Mouse (Mus musculus): ENCODE measurements around the gene Slc16a9. TPM values are rescaled to one million over a fixed set of nuclear protein-coding genes. Genes with fewer than 3 reads are reported as not detected.

Gene Slc16a9
- total RNA-seq, 2 experiments from 2014 or later, result 3.1 to 3.7 TPM

DNA sequence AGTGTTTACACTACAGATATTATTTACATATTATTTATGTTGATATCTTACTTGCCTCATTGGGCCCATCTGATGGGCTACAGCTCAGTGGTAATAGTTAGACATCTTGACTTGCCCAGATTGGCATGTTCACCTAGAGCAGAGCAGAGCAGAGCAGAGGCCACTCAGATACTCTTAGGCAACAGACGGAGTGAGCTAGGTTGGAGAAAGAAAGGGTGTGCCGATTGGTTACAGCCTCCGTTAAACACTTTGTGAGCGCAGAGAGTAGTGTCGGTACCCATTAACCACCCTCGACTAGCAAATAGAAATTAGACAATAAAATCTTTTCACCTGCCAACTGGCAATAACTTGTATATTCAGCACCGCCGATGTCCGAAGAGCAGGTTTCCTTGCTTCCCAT lies 1.2 kb downstream of the Slc16a9 start:
- no peak for DNase-seq (ENCODE audit: low spot score in 2 of 2)

DNA sequence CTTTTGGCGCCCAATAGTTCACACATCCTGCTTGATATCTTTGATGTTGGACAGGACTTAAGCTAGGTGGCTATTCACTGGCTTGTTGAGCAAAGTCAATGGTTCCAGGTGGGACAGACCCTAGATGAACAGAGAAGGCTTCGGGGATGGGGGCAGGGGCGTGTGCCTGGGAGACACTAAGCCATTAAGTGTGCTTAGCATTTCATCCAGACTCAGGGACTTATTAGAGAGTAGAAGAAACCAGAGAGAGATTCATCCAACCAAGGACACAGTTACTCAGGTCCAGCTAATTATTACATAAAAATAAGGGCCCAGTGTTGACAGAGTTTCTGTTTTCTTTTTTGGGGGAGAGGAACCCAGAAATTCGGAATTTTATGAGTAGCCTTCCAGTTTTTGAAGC lies 5.5 kb downstream of the Slc16a9 start:
- DNase-seq (ENCODE audit: low spot score in 2 of 2), result no peak

DNA sequence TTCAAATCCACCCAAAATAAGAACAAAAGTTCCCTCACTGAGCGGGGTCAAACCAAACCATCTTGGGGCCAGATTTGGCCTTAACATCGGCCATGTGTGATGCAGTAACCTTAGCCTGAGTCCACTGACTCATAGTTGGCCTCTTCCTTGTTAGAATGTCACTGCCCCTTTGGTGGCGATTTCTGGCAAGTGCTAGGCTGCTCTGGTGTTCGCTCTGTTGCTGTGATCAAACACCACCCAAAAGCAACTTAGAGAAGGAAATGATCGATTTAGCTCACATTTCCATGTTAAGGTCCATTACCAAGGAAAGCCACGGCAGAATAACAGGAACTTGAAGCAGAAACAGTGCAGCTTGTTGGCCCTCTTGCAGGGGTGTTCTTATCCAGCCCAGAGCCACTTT lies 5.9 kb downstream of the Slc16a9 start:
- no peak for DNase-seq (ENCODE audit: low spot score in 2 of 2)

DNA sequence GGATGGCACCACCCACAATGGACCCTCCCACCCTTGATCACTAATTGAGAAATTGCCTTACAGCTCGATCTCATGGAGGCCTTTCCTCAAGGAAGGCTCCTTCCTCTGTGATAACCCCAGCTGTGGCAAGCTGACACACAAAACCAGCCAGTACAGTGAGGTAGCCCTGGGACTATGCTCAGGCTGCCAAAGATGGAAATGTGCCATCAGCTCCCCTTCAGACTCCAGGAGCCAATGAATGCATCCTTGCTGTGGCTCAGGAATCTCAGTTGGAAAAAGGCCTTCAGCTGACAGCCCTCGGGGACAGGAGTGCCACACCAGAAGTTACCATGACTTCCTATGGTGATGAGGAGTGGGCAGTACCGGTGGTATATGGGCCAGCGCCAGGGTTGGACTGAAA lies 9.8 kb downstream of the Slc16a9 start:
- no peak for DNase-seq (ENCODE audit: low spot score in 2 of 2)

DNA sequence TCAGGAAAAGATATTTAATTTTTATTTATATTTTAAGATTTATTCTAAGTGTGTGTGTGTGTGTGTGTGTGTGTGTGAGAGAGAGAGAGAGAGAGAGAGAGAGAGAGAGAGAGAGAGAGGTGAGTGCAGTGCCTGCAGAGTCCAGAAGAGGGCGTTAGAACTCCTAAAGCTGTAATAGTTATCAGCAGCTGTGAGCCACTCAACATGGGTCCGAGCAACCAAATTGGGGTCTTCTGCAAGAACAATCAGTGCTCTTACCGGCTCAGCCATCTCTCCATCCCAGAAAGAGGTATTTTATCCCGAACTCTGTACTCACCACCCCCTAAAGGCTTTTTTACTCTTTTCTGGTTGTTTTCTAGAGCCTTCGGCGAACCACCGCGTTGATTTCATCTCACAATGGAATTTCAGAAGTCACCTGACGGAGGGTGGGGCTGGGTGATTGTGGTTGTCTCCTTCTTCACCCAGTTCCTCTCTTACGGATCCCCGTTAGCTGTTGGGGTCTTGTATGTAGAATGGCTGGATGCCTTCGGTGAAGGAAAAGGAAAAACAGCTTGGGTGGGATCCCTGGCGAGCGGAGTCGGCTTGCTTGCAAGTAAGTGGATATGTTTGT lies 10.8 kb downstream of the Slc16a9 start:
- DNase-seq (ENCODE audit: low spot score in 2 of 2), result no peak

DNA sequence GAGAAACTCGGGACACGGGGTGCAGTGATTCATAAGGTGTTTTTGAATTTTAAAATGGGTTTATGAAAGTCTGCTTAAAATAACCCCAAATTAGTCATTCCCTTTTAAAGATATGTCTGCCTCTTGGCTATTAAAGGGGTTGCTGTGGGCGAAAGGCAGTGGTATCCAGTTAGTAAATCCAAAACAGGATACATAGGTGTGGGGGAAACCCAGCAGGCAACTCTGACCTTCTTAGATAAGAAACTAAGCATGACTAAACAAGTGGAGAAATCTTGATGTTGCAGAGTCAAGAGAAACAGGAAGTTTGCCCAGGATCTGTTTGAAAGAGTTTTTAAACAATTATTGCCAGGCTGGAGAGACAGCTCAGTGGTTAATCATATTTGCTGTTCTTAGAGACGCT lies 12.1 kb downstream of the Slc16a9 start:
- no peak for DNase-seq (ENCODE audit: low spot score in 2 of 2)

DNA sequence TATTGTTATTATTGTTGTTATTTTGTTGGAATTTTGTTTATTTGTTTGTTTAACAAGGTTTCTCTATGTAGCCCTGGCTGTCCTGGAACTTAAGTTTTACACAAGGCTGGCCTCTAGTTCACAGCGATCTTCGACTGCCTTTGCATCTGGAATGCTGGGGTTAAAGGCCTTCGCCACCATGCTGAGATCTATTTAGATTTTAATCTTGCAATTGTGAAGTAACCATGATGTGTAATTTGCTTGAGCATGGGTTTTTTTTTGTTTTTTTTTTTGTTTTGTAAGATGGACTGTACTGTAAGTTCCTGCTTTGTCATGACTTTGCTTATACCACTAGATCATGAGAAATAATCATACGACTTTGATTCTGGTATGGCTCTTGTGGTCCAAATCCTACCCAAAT lies 16.0 kb downstream of the Slc16a9 start:
- no peak for DNase-seq (ENCODE audit: low spot score in 2 of 2)

DNA sequence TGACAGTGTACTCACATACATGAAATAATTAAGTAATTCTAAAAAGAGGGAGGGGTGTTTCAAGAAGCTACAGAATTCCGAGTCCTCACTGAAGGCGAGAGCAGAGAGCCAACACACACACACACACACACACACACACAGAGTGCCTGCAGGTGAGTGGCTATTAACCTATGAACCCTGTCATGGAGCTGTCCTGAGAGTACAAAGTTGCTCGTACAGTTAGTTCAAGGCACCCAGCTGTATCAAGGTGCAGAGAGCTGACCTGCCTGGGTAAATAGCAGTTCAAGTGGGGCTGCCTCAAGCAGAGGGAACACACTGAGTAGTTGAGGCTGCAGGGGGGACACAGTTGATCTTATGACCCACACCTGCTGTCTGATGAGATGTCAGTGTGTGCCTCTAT lies 17.2 kb downstream of the Slc16a9 start:
- no peak for DNase-seq (ENCODE audit: low spot score in 2 of 2)

DNA sequence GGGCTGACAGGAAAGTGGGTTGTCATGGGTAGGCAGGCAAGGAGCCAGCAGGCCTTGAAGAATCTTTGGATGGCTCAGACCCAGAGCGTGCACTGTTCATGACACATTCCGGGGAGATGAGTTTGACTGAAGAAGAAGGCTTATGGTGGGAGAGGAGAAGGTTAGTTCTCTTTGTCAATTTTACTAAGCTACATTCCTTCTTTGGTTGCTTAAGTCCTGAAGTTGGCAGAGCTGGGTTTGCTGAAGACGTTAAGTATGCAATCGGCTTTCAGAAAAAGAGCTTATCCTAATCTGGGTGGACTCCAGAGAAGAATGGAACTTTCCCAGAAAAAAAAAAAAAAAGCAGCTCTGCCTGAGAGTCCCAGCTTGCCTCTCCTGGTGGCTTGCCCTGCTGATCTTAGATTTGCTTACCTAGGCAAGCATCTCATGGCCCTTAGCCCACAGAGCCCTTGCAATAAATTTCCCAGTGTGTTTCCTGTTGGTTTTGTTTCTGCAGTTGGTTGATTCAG lies 18.8 kb downstream of the Slc16a9 start:
- no peak for DNase-seq (ENCODE audit: low spot score in 2 of 2)

DNA sequence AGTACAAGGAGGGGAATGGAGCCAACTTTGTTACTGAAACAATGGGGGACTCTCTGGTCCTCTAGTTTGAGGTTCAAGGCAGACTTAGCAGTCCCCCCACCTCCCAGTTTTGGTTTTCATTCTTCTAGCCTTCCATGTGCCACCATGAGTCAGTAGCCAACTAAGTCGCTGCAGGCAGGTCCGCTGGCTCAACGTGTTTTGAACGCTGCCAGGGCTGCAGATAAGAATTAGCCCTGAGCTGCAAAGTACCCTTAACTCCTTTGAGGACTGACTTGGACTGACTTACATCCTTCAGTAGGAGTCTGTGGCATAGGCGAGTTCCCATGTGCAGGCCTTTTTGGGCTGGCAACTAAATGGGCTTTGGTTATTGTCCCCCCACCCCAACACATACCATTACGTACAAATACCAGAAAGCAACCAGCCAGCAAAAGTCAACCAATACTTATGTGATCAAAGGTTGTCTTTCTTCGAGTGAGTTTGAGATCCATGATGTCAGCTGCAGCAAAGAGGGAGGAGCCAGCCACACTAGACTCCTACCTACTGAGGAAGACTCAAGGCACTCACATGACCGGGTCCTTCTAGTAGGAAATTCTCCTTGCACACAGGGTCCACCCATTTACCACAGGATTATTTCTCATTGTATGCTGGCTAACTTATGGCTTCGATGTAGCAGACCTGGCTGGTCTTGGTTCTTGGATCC lies 19.6 kb downstream of the Slc16a9 start:
- no peak for DNase-seq (ENCODE audit: low spot score in 2 of 2)

DNA sequence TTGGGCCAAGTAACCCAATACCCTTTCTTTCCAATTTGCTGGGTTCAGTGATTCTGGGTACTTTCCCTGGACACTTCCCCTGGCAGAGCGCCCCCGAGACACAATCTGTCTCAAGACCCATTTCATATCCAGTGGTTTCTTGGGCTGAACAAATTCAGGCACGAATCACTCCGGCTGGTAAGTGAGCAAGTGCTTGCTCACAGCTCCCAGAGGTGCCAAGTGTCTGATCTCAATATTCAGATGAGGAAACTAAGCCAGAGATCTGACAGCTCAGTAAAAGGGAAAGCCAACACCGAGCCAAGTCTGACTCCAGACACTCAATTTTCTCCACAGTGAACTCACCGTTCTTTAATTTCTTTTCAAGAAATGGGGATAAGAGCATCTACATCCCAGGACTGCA lies 21.6 kb downstream of the Slc16a9 start:
- peak in 1 of 2 experiments; percentile 25 for DNase-seq (ENCODE audit: low spot score in 2 of 2)

DNA sequence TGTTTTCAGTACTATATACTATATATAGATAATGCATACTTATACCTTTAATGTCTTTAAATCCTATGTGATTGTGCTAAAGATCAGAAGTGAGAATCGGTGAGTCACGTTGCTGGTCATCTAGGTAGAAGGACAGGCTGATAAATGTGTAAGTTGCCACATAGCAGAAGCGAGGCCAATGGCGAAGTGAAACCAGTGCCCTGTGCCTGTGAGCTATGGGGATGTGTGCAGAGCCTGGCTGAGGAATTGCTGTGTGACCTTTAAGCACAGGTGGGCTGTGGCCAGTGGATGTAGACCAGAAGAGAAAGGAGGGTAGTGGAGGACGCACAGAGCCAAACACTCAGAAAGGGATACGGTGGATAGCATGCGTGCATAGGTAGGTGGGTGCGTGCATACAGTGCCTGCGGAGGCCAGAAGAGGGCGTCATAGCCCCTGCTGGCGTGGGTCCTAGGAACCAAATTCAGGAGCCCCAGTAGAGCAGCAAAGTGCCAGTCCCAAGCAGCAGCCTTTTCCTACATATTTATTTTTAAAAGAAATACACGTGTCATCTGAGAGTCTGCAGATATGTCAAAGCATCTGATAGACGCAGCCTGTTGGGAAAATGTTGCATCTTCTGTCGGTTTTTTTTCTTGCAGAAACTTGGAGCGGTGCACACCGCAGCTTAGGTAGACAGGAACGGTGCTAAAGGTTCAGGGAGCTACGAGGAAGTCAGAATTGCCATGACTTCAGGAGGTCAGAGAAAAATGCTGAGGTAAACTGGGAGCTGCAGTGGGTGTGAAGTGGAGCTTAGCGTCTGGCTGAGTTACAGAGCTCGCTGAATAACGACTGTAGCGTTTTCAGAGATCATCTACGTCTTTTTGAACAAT lies 23.9 kb downstream of the Slc16a9 start:
- DNase-seq (ENCODE audit: low spot score in 2 of 2), result no peak

DNA sequence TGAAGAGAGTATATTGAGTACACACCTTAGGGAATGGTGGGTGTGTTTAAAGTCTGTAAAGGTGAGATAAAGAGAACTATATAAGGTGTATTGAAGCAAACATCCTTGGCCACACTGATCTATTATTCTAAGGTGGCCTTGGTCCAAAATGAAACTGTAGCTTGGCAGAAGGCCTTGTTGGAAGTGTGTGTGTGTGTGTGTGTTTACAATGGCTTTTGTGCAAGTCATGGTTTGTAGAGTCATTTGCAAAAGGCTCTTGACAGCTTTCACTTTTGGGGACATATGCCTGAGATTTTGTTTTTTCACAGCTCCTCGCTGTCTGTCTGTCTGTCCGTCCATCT lies 24.5 kb downstream of the Slc16a9 start:
- no peak for DNase-seq (ENCODE audit: low spot score in 2 of 2)

DNA sequence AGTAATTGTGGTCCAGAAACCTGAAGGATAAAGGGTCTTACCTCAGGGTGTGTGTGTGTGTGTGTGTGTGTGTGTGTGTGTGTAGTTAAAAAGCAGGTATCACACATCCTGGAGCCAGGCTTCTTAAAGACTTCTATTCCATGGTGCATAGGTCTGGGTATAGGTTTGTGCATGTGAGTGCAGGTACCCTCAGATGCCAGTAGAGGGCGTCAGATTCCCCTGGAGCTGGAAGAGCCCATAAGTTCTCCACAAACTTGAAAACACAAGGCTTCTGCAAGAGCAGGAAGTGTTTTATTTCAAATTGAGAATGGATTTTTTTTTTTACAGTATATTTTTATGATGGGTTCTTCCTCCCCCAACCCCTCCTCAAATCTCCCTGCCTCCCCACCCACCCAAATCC lies 31.8 kb downstream of the Slc16a9 start:
- DNase-seq (ENCODE audit: low spot score in 2 of 2), result no peak

DNA sequence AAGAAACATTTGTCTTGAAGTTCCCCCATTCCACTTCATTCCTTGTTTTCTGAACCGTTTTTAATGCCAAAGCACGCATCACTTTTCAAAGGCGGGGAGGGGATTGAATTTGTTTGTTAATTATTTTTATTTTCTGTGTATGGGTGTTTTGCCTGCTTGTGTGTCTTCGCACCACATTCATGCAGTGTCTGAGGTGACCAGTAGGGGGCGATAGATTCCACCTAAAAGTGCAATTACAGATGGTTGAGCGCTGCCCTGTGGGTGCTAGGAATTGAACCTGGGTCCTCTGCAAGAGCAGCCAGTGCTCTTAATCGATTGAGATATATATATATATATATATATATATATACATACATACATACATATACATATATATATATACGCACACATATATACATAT lies 34.4 kb downstream of the Slc16a9 start:
- DNase-seq (ENCODE audit: low spot score in 2 of 2), result no peak

DNA sequence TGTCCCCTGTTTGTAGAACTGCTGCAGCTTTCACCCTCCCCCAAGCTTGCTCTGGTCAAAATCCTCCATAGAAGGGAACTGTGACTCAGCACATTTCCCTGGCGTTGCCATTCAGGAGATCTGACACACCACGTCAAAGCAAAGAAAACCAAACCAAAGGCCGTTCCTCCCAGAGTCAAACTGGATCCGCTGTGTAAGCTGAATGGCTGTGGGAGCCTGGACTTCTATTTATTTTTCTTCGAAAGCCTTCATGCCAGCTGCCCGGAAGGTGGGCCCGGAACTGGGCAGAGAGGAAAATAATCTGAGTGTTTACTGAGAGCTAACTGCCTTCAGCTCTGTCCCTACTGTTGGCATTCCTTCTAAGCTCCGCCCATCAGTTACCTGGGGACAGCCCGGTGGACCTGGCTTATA lies 42.9 kb downstream of the Slc16a9 start:
- DNase-seq (ENCODE audit: low spot score in 2 of 2), result no peak

DNA sequence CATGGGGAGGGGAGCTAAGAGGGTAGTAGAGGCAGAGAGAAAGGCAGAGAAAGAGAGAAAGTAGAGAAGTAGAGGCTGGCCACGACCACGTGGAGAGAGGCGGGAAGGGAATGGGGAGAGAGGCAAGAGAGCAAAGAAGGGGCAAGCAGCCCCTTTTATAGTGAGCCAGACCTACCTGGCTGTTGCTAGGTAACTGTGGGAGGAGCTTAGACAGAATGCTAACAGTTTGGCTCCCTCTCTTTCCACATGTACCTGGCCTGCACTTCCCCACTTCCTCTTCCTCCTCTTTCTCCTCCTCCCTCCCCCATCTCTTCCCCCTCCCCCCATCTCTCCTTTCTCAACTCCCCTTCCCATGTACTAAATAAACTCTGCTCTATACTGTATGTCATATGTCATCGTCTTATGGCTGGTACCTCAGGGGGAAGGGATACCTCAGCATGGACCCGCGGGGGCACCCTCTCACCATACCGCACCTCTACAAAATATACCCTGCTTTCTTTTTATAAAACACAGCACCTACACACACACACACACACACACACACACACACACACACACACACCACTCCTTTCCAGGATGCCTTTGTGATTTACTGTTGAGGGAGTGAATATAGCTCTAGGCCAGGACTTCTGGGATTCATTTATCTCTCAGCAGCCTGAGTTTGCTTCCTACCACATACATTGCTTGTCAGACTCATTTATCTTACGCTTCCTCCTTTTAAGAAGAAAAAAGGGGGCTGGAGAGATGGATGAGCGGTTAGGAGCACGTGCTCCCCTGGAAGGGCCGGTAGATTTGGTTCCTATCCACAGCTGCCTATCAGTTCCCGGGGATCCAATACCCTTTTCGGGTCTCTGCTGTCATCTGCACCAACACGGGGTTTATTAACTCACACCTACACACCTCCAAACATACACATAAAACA lies 43.8 kb downstream of the Slc16a9 start:
- DNase-seq (ENCODE audit: low spot score in 2 of 2), result no peak

DNA sequence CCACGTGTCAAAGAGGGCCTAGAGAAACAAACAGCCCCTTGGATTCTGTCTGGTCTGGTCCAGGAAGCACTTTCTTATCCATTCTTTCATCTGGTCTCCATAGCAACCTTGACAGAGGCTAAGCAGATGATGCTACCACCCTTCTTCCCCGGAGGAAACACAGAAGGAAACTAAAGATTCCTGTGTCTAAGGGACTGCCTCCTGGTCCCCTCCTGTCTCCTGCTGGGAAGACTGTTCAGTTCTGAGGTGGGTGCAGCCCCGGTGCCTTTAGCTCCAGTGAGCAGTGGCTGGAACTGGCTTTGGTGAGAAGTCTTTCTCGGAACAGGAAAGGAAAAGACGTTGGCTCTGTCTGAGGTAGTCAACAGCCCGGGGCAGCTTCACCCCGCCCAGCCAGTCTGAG lies 47.1 kb downstream of the Slc16a9 start:
- no peak for DNase-seq (ENCODE audit: low spot score in 2 of 2)

DNA sequence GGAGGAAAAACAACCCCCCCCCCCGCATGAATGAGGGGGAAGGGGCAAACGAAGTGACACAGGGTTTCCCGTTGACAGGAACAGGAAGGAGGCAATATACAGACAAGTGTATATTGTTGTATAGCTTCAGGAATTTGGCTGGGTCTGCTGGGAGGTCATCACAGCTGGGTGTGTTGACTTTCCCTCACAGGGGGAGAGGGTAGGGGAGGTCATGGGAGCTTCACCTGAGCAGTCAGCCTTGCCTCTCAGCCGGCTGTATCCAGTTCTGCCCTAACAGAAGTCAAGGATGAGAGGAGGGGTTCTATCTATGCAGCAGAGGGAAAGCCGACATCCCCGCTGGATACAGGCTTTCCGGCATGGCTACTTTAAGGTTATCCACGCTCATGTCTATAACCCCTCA lies 49.2 kb downstream of the Slc16a9 start:
- DNase-seq (ENCODE audit: low spot score in 2 of 2), result no peak

DNA sequence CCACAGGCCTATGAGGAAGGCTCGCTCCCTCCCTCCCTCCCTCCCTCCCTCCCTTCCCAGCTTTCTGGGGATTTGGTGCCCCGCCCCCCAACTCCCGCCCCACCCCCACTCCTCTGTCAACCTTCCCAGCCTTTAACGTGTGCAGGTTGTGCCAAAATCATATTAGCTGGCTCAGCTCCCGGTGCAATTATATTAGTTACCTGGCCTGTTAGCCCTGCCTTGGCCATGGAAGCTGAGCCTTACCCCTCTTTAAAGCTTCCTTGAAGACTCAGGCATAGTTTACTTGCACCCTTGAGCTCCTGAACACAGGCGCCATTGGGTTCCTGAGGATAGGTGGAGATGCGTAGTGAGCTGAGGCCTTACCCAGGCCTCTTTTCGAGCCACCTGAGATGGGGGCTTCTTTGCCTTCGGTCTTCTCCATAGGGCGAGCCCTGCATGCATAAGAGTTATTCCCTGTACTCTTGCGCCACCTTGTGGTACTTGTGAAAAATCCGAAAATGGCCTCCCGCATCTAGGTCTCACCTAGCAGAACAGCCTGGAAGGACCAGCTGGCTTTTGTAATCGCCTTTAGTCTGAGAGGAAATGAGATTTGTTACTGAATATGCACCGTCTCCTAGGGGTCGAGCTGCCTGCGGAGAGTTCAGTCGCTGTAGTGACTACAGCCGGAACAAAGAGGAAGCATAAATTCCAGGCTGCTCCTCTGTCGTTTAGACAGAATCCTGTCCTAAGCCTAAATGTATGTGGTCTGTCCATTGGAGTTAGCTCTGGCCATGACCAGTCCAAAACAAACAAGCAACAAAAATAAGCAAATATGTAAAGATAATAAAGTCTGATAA lies 51.8 kb downstream of the Slc16a9 start:
- peak; percentile 80 to 82 for DNase-seq (ENCODE audit: low spot score in 2 of 2)

Data from layer of hippocampus, postnatal 10 days (tissue).